Mouse (Mus musculus): ENCODE measurements around the gene Kcnk18.

DNA sequence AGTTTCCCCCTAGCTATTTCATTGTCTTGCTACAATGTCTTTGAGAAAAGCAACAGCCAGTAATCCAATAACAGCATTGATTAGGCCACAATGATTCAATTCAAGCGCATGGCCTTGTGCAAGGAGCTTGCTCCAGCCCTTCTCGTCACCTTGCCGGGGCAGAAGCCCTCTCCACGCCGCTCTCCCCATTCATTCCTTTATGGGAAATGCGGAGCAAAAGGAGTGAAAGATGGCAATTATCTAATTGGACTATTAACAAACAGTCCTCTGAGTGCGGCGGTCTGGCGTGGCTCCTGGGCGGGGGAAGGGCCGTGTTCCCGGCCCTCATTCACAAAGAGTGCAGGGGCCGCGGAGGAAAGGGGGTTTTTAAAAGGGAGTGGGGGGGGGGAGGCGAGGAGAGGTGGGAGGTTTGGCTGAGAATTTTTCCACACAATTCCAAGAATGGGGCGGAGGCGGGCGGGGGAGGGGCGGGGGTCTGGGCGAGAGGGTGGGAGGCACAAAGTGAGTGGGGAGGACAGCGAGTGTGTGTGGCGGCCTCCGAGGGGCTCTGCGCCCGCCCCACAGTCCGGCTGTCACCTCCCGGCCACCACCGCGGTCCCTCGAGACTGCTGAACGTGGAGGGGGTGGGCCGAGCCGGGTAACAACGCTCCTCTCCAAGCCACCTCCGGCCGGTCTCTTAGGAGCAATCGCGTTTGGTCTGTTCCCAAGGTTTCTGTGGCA lies 47.7 kb upstream of the Kcnk18 start:
- TF ChIP-seq CTCF (IDR thresholded peaks at IDR 0.05; ENCODE audit: low read depth): no peak
- no peak for TF ChIP-seq EP300 (IDR thresholded peaks at IDR 0.05; ENCODE audit: low read depth)
